Mouse (Mus musculus) MEL (cell line): ENCODE measurements around the gene Sf3b4. TPM values are rescaled to one million over a fixed set of nuclear protein-coding genes. Genes with fewer than 3 reads are reported as not detected.
A peak's percentile ranks its signal among the peaks of the same experiment; 100 is the strongest.

Experiments used
- DNase-seq: peaks from one replicate; pipeline ENCODE4 v3.0.0; 2011; ENCODE audit warnings: low read depth, low spot score
- H3K27ac ChIP-seq: 2 replicates; pipeline ENCODE4 v1.5.1; 2012; ENCODE audit warnings: low read depth, mild to moderate bottlenecking, control low read depth, low read length, moderate library complexity; ENCODE audit not compliant: control insufficient read depth
- H3K27me3 ChIP-seq, 2 experiments: fragments of 150-350 bp in 1 of 2; sonication (generic) in 1 of 2; 2 replicates each; pipeline ENCODE4 v1.6.1; 2012; ENCODE audit warnings: low read length in 2 of 2, mild to moderate bottlenecking in 2 of 2, improper control_type of control experiment in 1 of 2, moderate library complexity in 1 of 2; ENCODE audit not compliant: insufficient read depth in 2 of 2, control insufficient read depth in 1 of 2
- H3K36me3 ChIP-seq, 2 experiments: 2 replicates each; pipeline ENCODE4 v1.6.1; 2012 to 2014; ENCODE audit warnings: low read length in 2 of 2, improper control_type of control experiment in 1 of 2, inconsistent platforms in 1 of 2, mild to moderate bottlenecking in 1 of 2; ENCODE audit not compliant: insufficient read depth in 2 of 2, control insufficient read depth in 1 of 2
- H3K4me1 ChIP-seq, 2 experiments: fragments of 150-350 bp in 1 of 2; sonication (generic) in 1 of 2; 2 replicates each; pipeline ENCODE4 v1.6.1; 2012; ENCODE audit warnings: low read length in 2 of 2, improper control_type of control experiment in 1 of 2, mild to moderate bottlenecking in 1 of 2; ENCODE audit not compliant: insufficient read depth in 2 of 2, control insufficient read depth in 1 of 2
- H3K4me3 ChIP-seq, 2 experiments: fragments of 150-350 bp in 1 of 2; sonication (generic) in 1 of 2; 2 replicates each; pipeline ENCODE4 v1.5.1; 2012; ENCODE audit warnings: low read depth in 2 of 2, low read length in 2 of 2, mild to moderate bottlenecking in 2 of 2, moderate library complexity in 2 of 2, control low read depth in 1 of 2, improper control_type of control experiment in 1 of 2; ENCODE audit not compliant: control insufficient read depth in 1 of 2, insufficient read depth in 1 of 2
- H3K79me2 ChIP-seq: 2 replicates; pipeline ENCODE4 v1.6.1; 2012; ENCODE audit warnings: mild to moderate bottlenecking, low read length, moderate library complexity; ENCODE audit not compliant: control insufficient read depth, poor library complexity, insufficient read depth
- H3K9ac ChIP-seq: 2 replicates; pipeline ENCODE4 v1.6.1; 2012; ENCODE audit warnings: low read depth, mild to moderate bottlenecking, control low read depth, low read length, moderate library complexity; ENCODE audit not compliant: control insufficient read depth, poor library complexity, severe bottlenecking
- H3K9me3 ChIP-seq: fragments of 150-350 bp; sonication (generic); replicated peaks from 2 replicates; pipeline ENCODE4 v1.6.1; 2012; ENCODE audit warnings: mild to moderate bottlenecking, low read length, improper control_type of control experiment, moderate library complexity; ENCODE audit not compliant: insufficient read depth
- BHLHE40 ChIP-seq: IDR thresholded peaks from 2 replicates; pipeline ENCODE4 v1.6.1; 2012; ENCODE audit warnings: low read depth, mild to moderate bottlenecking, inconsistent platforms, low read length, improper control_type of control experiment, borderline replicate concordance
- CHD2 ChIP-seq: IDR thresholded peaks from 2 replicates; pipeline ENCODE4 v1.6.1; 2011; ENCODE audit warnings: low read length, improper control_type of control experiment
- CTCF ChIP-seq, 3 experiments: IDR thresholded peaks in 2 of 3; conservative IDR thresholded peaks in 1 of 3; 2 replicates each; pipeline ENCODE4 v1.5.1; 2011 to 2012; ENCODE audit warnings: low read length in 3 of 3, low read depth in 2 of 3, mild to moderate bottlenecking in 2 of 3, improper control_type of control experiment in 1 of 3, inconsistent platforms in 1 of 3, mixed read lengths in 1 of 3, moderate library complexity in 1 of 3; ENCODE audit not compliant: control insufficient read depth in 1 of 3, insufficient read depth in 1 of 3, poor library complexity in 1 of 3, severe bottlenecking in 1 of 3
- HCFC1 ChIP-seq: IDR thresholded peaks from 2 replicates; pipeline ENCODE4 v1.6.1; 2012; ENCODE audit warnings: low read depth, mild to moderate bottlenecking, inconsistent platforms, low read length, improper control_type of control experiment, moderate library complexity
- JUND ChIP-seq: IDR thresholded peaks from 2 replicates; pipeline ENCODE4 v1.6.1; 2011; ENCODE audit warnings: low read depth, mild to moderate bottlenecking, improper control_type of control experiment, low read length
- KAT2A ChIP-seq: conservative IDR thresholded peaks from 2 replicates; pipeline ENCODE4 v1.6.1; 2012; ENCODE audit warnings: low read depth, low read length, improper control_type of control experiment, inconsistent platforms
- MAX ChIP-seq: IDR thresholded peaks from 2 replicates; pipeline ENCODE4 v1.6.1; 2011; ENCODE audit warnings: low read length, improper control_type of control experiment
- MAZ ChIP-seq: IDR thresholded peaks from 2 replicates; pipeline ENCODE4 v1.6.1; 2012; ENCODE audit warnings: low read depth, mild to moderate bottlenecking, inconsistent platforms, low read length, improper control_type of control experiment
- MYB ChIP-seq: IDR thresholded peaks from 2 replicates; pipeline ENCODE4 v1.6.1; 2011; ENCODE audit warnings: mild to moderate bottlenecking, low read depth, low read length, improper control_type of control experiment
- NELFE ChIP-seq: IDR thresholded peaks from 2 replicates; pipeline ENCODE4 v1.6.1; 2011; ENCODE audit warnings: low read depth, low read length, improper control_type of control experiment
- NRF1 ChIP-seq: IDR thresholded peaks from 2 replicates; pipeline ENCODE4 v1.6.1; 2014; ENCODE audit warnings: low read depth, mild to moderate bottlenecking, inconsistent platforms, low read length, improper control_type of control experiment, moderate library complexity; ENCODE audit not compliant: poor library complexity, insufficient read depth, severe bottlenecking
- RAD21 ChIP-seq: IDR thresholded peaks from 2 replicates; pipeline ENCODE4 v1.6.1; 2011; ENCODE audit warnings: mild to moderate bottlenecking, low read depth, low read length, improper control_type of control experiment
- SIN3A ChIP-seq: IDR thresholded peaks from 2 replicates; pipeline ENCODE4 v1.6.1; 2012; ENCODE audit warnings: low read length, improper control_type of control experiment, inconsistent platforms
- TBP ChIP-seq: IDR thresholded peaks from 2 replicates; pipeline ENCODE4 v1.8.0; 2011; ENCODE audit warnings: low read depth, low read length, improper control_type of control experiment
- TCF12 ChIP-seq: IDR thresholded peaks from 2 replicates; pipeline ENCODE4 v1.6.1; 2014; ENCODE audit warnings: low read depth, mild to moderate bottlenecking, inconsistent platforms, low read length, improper control_type of control experiment, moderate library complexity
- UBTF ChIP-seq: IDR thresholded peaks from 2 replicates; pipeline ENCODE4 v1.6.1; 2012; ENCODE audit warnings: low read depth, mild to moderate bottlenecking, inconsistent platforms, low read length, improper control_type of control experiment, moderate library complexity, borderline replicate concordance; ENCODE audit not compliant: insufficient read depth
- USF2 ChIP-seq, 2 experiments: IDR thresholded peaks; 2 replicates each; pipeline ENCODE4 v1.6.1; 2011 to 2012; ENCODE audit warnings: improper control_type of control experiment in 2 of 2, low read length in 2 of 2, borderline replicate concordance in 1 of 2, inconsistent platforms in 1 of 2, low read depth in 1 of 2, mild to moderate bottlenecking in 1 of 2; ENCODE audit not compliant: insufficient read depth in 1 of 2
- ZKSCAN1 ChIP-seq: IDR thresholded peaks from 2 replicates; pipeline ENCODE4 v1.6.1; 2012; ENCODE audit warnings: low read depth, mild to moderate bottlenecking, inconsistent platforms, low read length, improper control_type of control experiment, moderate library complexity
- ZMIZ1 ChIP-seq: IDR thresholded peaks from 2 replicates; pipeline ENCODE4 v1.6.1; 2012; ENCODE audit warnings: low read depth, mild to moderate bottlenecking, inconsistent platforms, low read length, improper control_type of control experiment, moderate library complexity
- ZNF384 ChIP-seq: IDR thresholded peaks from 2 replicates; pipeline ENCODE4 v1.6.1; 2012; ENCODE audit warnings: low read depth, mild to moderate bottlenecking, inconsistent platforms, low read length, improper control_type of control experiment
- polyA plus RNA-seq, 2 experiments: library from polyadenylated mRNA; stranded (reverse) in 1 of 2; unstranded in 1 of 2; fragments of >175 nt in 1 of 2; fragments of >200 nt in 1 of 2; gene quantifications; 2 replicates each; pipeline versions ENCODE4 v1.2.1 to v1.2.4; 2012; ENCODE audit warnings: low replicate concordance in 2 of 2, low read depth in 1 of 2; ENCODE audit not compliant: insufficient read length in 2 of 2, insufficient read depth in 1 of 2, missing spikeins in 1 of 2
- total RNA-seq: library from RNA; depleted of rRNA; stranded (reverse); fragments of 300-350 nt; gene quantifications from 2 replicates; pipeline ENCODE4 v1.2.3, GENCODE M21; 2012

Gene Sf3b4
- total and polyA plus RNA-seq, 3 experiments = 102 to 423 (median 157) TPM

- no peak overlapping the region for H3K9ac ChIP-seq
- no peaks in the 10 kb centered on the region for H3K9me3 ChIP-seq
- H3K4me1 ChIP-seq = peaks cover 2 to 12% of the 10 kb centered on the region in 2 experiments
- H3K4me3 ChIP-seq = no peak overlapping the region
- H3K27me3 ChIP-seq = no peaks in the 10 kb centered on the region
- H3K36me3 ChIP-seq = peaks cover 17 to 22% of the 10 kb centered on the region in 2 experiments
- DNase-seq = peak; percentile 36
- no peak for TF ChIP-seq CHD2
- TF ChIP-seq MYB = no peak
- TF ChIP-seq TCF12 = no peak
- no peak for TF ChIP-seq RAD21
- TF ChIP-seq ZKSCAN1 = no peak
- TF ChIP-seq MAX = no peak
- no peak for TF ChIP-seq ZNF384
- TF ChIP-seq KAT2A = no peak
- TF ChIP-seq JUND = no peak
- TF ChIP-seq USF2 (IDR thresholded peaks at IDR 0.05; ENCODE audit: borderline replicate concordance in 1 of 2, insufficient read depth in 1 of 2, low read depth in 1 of 2, low read length in 2 of 2) = no peak
- TF ChIP-seq NELFE = no peak
- H3K79me2 ChIP-seq = peaks cover 12% of the 10 kb centered on the region
- no peak overlapping the region for H3K27ac ChIP-seq
Measured at GRCm38 (mm10) chr3:96179531-96179930, 7.4 kb downstream of the Sf3b4 start.

GRCm38 (mm10) chr3:96180727-96181477, 8.8 kb downstream of the Sf3b4 start, which contains the start of gene Sv2a:
Gene Sv2a (plus strand): TSS chr3:96181151.
- peaks cover 3% of the 10 kb centered on the region; the same call in 1 of the 2 replicates for H3K79me2 ChIP-seq
- DNase-seq = peak; percentile 76
- H3K9ac ChIP-seq = peak within 1 kb of the TSS; percentile 66
- H3K4me3 ChIP-seq = peak within 1 kb of the TSS; percentile 68 to 75
- H3K27me3 ChIP-seq = no peaks in the 10 kb centered on the region
- no peak within 1 kb of the TSS for H3K27ac ChIP-seq
- peaks cover 2 to 4% of the 10 kb centered on the region in 2 experiments for H3K4me1 ChIP-seq
- no peaks in the 10 kb centered on the region for H3K9me3 ChIP-seq
- TF ChIP-seq UBTF (no peak), ZMIZ1 (no peak), NRF1 (0 out of 2 replicates have a peak, but pooled peaks have one; percentile 8), MAZ (peak; percentile 75; the same call in 1 of the 2 replicates), TBP (no peak), CTCF (IDR thresholded peaks at IDR 0.05 in 2 of 3, conservative IDR thresholded peaks at IDR 0.05 in 1 of 3; ENCODE audit: control insufficient read depth in 1 of 3, insufficient read depth in 1 of 3, low read depth in 2 of 3, low read length in 3 of 3, poor library complexity in 1 of 3, severe bottlenecking in 1 of 3) (0 out of 6 replicates have a peak, but pooled peaks of 1 of the 3 experiments have one; percentile 1), HCFC1 (no peak; the same call in 1 of the 2 replicates), BHLHE40 (0 out of 2 replicates have a peak, but pooled peaks have one; percentile 4), NELFE (0 out of 2 replicates have a peak, but pooled peaks have one; percentile 20), SIN3A (0 out of 2 replicates have a peak, but pooled peaks have one; percentile 30)
- H3K36me3 ChIP-seq = peaks cover 6 to 11% of the 10 kb centered on the region in 2 experiments
